Mouse (Mus musculus) Muller cell, postnatal 12 days (primary cell): ENCODE data around the gene Ascc3.

Experiments
- DNase-seq: peaks from one replicate; pipeline ENCODE4 v3.0.0-alpha.2; 2015; ENCODE audit errors: inconsistent ontology term

Gene Ascc3

DNA sequence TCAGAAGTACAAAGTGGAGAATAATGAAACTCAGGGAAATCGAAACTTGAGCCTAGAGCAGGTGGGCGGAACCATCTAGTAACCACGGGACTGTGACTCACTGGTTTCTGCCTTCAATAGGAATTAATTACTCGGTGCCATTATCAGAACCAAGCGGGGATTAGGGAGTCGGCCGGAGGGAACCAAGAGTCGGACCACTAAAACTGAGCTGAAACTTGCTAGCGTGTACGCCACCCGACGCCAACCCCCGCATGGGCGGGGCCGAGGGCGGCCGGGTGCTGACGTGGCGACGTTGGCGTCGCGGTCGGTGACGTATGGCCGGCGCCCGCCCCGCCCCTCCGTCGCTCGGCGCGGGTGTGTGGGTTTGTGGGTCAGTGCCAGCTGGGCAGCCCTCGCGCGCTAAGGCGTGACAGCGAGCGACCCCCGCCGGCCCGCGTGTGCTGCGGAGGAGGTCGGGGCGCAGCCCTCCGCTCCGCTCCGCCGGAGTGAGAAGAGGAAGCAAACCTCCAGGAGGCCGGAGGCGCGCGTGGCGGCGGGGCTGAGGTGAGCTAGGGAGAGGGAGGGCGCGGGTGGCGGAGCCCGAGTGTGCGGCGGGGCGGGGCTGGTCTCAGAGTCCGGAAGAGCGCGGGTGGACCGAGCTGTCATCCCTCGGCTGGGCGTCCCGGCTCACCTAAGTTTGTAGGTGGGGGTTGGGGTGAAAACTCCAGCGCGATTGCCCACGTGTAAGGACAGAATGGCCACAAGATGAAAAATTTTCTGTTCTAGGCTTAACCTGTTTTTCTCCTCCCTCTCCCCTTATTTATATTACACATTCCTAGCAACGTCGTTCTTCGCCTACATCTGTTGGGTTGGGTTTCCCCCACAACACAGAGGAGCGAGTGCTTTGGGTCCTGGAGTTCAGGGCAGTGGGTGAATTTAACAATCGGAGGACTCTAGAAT, at the start of gene Ascc3:
Gene Ascc3 (plus strand): TSS at position 315 of the 939 bp plus-strand sequence.
- DNase-seq = peak; percentile 97

DNA sequence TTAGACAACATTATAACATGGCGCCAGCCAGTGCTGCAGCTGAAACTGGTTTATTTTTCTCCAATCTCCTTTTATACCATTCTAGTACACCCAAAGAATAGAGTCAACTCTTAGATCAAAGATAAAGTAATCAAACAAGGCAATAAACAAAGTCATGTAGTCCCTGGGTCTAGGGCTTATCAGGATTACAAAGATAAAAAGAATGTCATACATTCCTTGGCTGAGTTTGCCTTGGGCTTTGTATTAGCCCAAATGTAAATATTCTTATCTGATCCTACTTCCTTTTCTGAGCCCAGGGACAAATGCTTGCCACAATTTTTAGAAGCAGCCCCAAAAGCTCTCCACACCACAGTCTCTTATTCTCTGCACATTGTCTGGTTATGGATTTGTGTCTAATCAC, 7.7 kb upstream of the Ascc3 start:
- DNase-seq = no peak

DNA sequence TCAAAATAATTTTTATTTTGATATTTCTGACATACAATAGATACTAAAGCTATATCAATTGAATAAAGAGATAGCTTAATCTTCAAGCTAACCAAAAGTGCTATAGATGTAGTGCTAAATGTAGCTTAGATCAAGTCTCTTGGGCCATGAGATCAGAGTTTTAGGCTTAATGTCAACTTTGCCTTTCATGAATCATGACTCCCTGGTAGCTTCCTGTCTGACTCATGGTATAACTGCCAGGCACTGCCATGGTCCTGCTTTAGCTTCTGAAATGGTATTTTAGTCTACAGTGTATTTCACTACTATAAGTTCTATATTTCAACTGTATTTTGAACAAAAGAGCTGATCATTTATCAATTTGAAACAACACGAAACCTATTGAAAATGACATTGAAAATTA, 5.9 kb upstream of the Ascc3 start:
- no peak for DNase-seq

- DNase-seq = no peak
Measured at GRCm38 (mm10) chr10:50593371-50593770, 902 bp downstream of the Ascc3 start.

- no peak for DNase-seq
Measured at GRCm38 (mm10) chr10:50595340-50595739, 2.9 kb downstream of the Ascc3 start.

DNA sequence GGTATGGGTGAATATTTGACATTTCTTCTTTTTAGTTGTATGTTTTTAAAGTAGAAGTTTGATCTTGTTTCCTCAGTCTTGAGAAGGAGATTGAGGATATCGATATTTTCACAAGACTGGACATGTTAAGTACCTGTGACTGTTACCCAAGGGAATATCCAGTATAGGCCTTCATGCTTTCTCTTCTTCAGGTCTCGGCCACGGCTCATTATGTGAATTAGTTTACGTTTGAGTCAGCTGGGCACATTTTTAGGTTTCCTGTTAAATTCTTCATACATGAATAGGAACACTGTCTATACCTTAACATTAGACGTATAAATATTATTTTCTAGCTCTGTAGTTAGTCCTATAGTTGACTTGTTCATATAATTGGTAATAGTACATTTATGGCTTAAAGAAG, 12.4 kb downstream of the Ascc3 start:
- DNase-seq = no peak

GRCm38 (mm10) chr10:50613840-50614239, 21.4 kb downstream of the Ascc3 start:
- no peak for DNase-seq

- DNase-seq = no peak
Measured at GRCm38 (mm10) chr10:50625874-50626273, 33.4 kb downstream of the Ascc3 start.

- DNase-seq = no peak
Measured at GRCm38 (mm10) chr10:50639607-50640006, 47.1 kb downstream of the Ascc3 start.

DNA sequence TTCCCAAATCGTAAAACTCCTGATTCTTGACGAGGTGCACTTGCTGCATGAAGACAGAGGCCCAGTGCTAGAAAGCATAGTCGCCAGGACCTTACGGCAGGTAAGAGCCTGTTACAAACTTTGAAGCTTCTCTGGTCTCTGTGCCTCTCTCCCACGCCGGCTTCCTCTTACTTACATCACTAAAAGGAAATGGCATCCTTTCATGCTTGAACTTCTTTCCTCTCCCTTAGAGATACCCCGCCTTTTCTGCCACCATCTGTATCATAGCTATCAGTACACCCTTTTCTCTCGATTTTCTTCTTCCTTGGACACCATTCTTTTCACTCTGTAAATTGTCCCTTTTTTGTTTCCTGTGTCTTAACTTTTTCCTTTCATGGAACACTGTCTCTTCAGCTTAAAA, 58.1 kb downstream of the Ascc3 start:
- no peak for DNase-seq

- DNase-seq = no peak
Measured at GRCm38 (mm10) chr10:50653551-50653950, 61.1 kb downstream of the Ascc3 start.

DNA sequence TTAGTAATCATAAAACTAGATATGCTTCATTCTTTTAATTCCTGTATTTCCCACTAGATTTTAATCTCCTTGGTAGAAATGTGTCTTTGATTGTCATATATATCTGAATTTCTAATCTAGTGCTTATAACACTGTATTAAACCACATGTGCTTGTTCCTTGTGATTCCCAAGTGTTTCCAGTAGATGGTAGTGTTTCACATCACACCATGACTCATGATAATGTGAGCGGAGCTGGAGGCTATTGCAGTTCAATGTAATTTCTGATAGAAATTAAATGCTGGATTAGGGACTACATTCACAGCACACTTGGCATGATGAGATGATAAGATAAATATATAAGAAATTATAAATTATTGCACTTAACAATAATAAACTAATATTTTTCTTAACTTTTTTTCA, 64.9 kb downstream of the Ascc3 start:
- peak; percentile 12 for DNase-seq

DNA sequence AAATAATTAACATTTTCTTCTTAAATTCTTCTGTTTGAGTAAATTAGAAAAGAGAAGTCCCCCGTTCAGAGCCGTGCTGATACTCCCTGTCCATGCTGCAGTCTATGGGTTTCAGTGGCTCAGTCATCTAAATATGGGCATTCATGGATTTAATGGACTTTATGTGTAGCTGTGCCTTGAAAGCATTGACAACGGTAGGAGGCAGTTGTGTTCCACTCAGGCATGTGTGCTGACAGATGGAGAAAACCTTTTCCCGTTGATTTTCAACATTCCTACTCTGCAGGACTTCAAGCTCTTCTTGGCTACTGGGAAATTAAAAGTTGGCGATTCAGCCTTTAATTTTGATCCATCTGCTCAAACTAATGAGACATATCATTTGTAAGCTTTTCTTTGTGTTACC, 79.0 kb downstream of the Ascc3 start:
- DNase-seq = peak; percentile 40

DNA sequence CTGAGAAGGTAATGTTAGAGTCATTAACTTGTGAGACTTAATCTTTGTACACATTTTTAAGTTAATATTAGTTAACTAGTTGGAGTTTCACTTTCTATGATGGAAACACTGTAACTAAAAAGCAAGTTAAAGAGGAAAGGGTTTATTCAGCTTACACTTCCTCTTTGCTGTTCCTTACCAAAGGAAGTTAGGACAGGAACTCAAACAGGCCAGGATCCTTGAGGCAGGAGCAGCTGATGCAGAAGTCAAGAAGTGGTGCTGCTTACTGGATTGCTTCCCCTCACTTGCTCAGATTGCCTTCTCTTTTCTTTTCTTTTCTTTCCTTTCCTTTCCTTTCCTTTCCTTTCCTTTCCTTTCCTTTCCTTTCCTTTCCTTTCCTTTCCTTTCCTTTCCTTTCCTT, 97.9 kb downstream of the Ascc3 start:
- DNase-seq = no peak

GRCm38 (mm10) chr10:50698836-50699433, 106.5 kb downstream of the Ascc3 start:
- no peak for DNase-seq

DNA sequence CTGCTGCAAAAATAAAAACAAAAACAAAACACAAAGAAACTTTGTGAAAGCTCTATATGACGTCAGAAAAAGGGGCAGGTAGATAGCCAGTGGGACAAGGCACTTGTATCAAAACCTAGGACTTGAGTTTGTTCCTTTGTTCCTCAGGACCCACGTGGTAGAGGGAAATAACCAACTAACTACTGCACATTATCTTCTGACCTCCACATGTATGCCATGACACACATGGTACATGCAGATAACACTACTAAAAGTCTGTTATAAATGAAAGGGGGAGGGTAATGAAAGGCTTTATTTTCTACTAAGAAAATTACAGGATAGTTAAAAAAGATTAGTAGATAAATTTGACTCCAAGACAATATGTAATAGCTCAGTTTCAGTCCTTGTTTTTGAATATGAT, 109.3 kb downstream of the Ascc3 start:
- no peak for DNase-seq

DNA sequence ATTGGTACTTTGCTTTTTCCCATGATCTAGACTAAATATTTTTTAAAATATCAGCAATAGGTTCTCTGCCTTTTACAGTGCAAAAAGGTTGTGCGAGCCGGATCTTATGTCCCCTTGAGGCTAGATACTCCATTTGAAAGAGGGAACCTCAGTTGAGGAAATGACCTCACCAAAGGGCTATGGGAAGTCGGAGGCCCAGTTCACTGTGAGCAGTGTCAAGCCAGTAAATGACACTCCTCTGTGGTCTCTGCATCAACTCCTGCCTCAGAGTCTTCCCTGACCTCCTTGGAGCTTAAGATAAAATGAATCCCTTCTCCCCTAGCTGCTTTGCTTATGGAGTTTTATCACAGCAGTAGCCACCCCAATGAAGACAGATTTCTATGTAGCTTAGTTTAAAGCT, 109.9 kb downstream of the Ascc3 start:
- DNase-seq = no peak

DNA sequence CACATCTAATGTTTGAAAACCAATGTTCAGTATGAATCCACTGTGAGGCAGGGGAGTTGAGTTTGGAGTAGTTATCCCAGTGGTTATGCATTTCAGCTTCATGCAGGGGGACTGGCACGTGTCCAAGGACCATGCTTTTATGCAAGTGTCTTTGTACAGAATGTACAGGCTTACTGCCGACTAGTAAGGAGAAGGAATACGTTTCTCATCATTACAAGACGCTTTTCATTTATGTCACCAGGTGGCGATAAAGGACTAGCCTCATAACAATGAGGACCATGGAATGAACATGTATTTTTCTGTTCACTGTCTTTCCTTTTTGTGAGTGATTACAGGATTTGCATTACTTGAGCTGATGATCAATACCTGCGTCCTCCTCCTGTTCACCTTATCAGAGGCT, 111.7 kb downstream of the Ascc3 start:
- peak; percentile 39 for DNase-seq

DNA sequence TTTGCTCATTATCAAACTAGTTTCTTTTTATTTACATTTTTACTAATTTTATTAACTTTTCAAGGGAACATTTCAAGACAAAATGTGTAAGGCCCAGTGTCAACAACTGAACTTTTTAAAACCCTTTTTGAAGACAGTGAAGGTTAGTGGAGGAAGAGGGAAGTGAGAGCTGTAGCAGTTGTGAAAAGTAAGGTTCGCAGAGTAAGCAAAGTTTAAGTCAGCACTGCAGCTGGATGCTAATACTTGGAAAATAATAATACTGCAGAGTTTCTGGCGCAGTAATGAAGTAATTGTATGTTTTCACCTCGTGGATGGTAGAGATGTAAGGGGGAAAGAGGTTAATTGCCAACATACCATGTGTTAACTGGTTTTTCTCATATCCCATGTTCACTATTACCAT, 112.4 kb downstream of the Ascc3 start:
- DNase-seq = no peak

DNA sequence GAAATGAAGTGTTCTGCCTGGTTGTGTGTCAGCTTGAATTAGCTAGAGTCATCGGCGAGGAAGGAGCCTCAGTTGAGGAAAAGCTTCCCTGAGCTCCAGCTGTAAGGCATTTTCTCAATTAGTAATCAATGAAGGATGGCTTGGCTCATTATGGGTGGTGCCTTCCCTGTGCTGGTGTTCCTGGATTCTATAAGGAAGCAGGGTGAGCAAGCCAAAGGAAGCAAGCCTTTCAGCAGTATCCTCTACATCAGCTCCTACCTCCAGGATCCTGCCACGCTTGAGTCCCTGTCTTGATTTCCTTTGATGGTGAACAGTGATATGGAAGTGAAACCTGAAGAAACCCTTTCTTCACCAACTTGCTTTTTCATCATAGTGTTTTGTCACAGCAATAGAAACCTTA, 118.8 kb downstream of the Ascc3 start:
- no peak for DNase-seq

GRCm38 (mm10) chr10:50711765-50712164, 119.3 kb downstream of the Ascc3 start:
- DNase-seq = no peak

DNA sequence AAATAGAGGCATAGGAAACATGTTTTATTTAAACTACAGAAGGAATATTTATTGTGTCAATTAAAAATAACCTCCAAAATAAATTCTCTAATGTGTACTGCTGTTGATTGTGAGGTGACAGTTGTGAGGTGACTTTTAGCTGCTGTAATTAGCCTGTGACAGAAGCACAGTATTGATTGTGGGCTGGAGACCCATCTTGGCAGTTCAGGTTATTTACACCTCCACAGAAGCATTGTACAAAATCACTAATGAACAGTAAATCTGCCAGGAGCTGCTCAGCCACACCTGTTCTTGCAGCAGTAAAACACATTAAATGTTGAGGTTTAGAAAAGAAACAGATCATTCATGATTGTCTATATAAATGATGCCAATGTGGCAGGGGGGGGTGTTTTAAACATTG, 141.0 kb downstream of the Ascc3 start:
- no peak for DNase-seq

DNA sequence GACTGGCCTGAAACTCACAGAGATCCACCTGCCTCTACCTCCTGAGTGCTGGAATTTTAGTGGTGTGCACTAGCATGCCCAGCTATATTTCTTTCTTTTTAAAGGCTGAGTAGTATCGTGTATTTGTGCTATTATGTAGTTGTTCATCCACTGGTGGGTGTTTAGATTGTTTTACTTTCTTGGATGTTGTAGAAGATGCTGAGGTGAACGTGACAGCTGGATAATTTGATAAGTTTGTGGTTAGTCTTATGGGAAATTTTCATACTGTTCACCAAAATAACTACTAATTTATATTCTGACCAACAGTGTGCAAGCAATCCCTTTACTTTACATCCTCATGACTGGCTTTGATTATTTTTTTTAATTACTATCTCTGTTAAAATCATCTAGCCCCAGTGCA, 169.6 kb downstream of the Ascc3 start:
- DNase-seq = no peak
